Mouse (Mus musculus) cerebellum, adult 2 months (tissue): ENCODE data around the gene Cdc37.

Experiments
- CTCF ChIP-seq: fragments of 200-500 bp; IDR thresholded peaks from 2 replicates; pipeline ENCODE4 v1.5.1; 2011; ENCODE audit warnings: low read depth, mild to moderate bottlenecking, control low read depth, low read length, moderate library complexity, borderline replicate concordance; ENCODE audit not compliant: insufficient read depth
- POLR2A ChIP-seq: fragments of 200-500 bp; IDR thresholded peaks from 2 replicates; pipeline ENCODE4 v1.6.1; 2011; ENCODE audit warnings: low read length, control low read depth, borderline replicate concordance; ENCODE audit not compliant: insufficient read depth

GRCm38 (mm10) chr9:21185436-21185835, 35.7 kb upstream of the Cdc37 start:
- TF ChIP-seq CTCF (no peak), POLR2A (no peak)
